Mouse (Mus musculus) frontal cortex, postnatal 10 days (tissue): ENCODE data around the gene Nfe2.
A peak's percentile ranks its signal among the peaks of the same experiment; 100 is the strongest.
"Not testable (repeated sequence)": the region's sequence is repeated elsewhere in the genome, so short reads cannot be mapped to it uniquely, and the experiment has no call there.

Experiments
- DNase-seq, 2 experiments: peaks; one replicate each; pipeline ENCODE4 v3.0.0; 2022; ENCODE audit warnings: low spot score in 2 of 2, mixed read lengths in 1 of 2

Gene Nfe2

GRCm38 (mm10) chr15:103250195-103250740 is 7.9 kb downstream of the Nfe2 start:
- DNase-seq, result peak in 1 of 2 experiments; percentile 35

GRCm38 (mm10) chr15:103249511-103249910 is 8.7 kb downstream of the Nfe2 start:
- not testable (repeated sequence) for DNase-seq

GRCm38 (mm10) chr15:103248401-103249313 is 9.5 kb downstream of the Nfe2 start:
- no peak for DNase-seq

- no peak for DNase-seq
These were observed 10.3 kb downstream of the Nfe2 start for GRCm38 (mm10) chr15:103247782-103248400.

GRCm38 (mm10) chr15:103247078-103247781 is 11.0 kb downstream of the Nfe2 start:
- no peak for DNase-seq

GRCm38 (mm10) chr15:103245616-103246015 is 12.6 kb downstream of the Nfe2 start:
- DNase-seq, result no peak

GRCm38 (mm10) chr15:103242885-103243284 is 15.3 kb downstream of the Nfe2 start:
- no peak for DNase-seq

GRCm38 (mm10) chr15:103241071-103242018 is 16.9 kb downstream of the Nfe2 start:
- DNase-seq, result not testable (repeated sequence)

GRCm38 (mm10) chr15:103240160-103241028 is 17.8 kb downstream of the Nfe2 start, which contains the start of gene Hnrnpa1:
Hnrnpa1 (plus strand) TSS chr15:103240432.
- DNase-seq, result peak; percentile 91 to 95

GRCm38 (mm10) chr15:103239685-103240159 is 18.5 kb downstream of the Nfe2 start, which contains the start of gene Cbx5:
Cbx5 (minus strand) TSS chr15:103239816.
- peak; percentile 96 to 98 for DNase-seq

GRCm38 (mm10) chr15:103239130-103239684 is 19.0 kb downstream of the Nfe2 start:
- DNase-seq, result peak; percentile 92 to 96

GRCm38 (mm10) chr15:103237295-103237694 is 20.9 kb downstream of the Nfe2 start:
- DNase-seq, result no peak

GRCm38 (mm10) chr15:103233119-103233518 is 25.1 kb downstream of the Nfe2 start:
- no peak for DNase-seq

GRCm38 (mm10) chr15:103228904-103229303 is 29.3 kb downstream of the Nfe2 start:
- no peak for DNase-seq

- DNase-seq, result no peak
These were observed 30.6 kb downstream of the Nfe2 start for GRCm38 (mm10) chr15:103227572-103227971.

- DNase-seq, result no peak
These were observed 31.2 kb downstream of the Nfe2 start for GRCm38 (mm10) chr15:103227022-103227421.

- no peak for DNase-seq
These were observed 34.0 kb downstream of the Nfe2 start for GRCm38 (mm10) chr15:103224161-103224560.

- DNase-seq, result no peak
These were observed 36.8 kb downstream of the Nfe2 start for GRCm38 (mm10) chr15:103221386-103221785.

- DNase-seq, result no peak
These were observed 37.4 kb downstream of the Nfe2 start for GRCm38 (mm10) chr15:103220785-103221184.
